Mouse (Mus musculus): Measurements from ENCODE around the gene Tnfrsf18.

Gene Tnfrsf18

GRCm38 (mm10) chr4:156077499-156078301 lies 51.7 kb downstream of the Tnfrsf18 start:
- peak; percentile 83 to 88 for DNase-seq

Data from lung, postnatal 4 days (tissue).